8 mouse cellular contexts compared by ENCODE assay signal in the genomic region with DNA sequence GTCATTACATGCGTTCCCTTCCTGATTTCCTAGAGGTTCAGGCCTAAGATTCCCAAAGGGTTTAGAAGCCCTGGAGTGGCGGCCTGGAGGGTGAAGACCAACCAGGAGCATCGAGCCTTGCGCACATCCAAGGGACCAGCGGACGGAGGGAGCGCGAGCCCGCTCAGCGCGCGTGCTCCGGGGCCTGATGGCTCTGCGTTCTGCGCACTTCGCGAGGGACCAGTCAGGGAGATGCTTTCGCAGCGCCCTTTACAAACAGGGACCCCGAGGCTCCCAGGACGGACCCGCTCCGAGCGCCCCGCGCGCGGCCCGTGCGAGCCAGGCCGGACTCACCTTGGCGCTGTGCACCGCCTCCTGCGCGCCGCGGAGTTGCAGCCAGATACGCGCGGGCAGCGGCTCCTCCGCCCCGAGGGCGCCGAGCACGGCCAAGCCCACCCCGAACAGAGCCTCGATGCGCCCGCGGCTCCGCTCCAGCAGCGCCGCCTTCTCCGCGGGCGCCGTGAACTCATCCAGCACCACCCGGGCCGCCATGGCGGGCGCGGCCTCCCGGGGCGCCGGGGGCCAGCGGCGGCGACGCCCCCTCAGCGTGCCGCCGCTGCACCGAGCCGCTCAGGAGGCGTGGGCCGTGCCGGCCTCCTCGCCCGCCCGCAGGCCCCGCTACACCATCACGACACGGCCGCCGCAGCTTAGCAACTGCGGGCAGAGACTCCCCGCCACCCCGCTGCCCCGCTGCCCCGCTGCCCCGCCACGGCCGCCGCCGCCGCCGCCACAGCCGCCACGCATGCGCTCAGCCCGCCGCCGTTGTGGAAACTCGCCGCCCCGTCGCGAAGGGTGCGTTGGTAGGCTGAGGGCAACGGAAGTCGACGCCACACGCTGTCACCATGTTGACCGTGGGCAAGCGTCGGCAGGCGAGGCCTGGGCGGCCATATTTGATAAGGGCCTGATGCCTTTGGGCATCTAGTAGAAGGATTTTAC. TPM values are rescaled to one million over a fixed set of nuclear protein-coding genes. Genes with fewer than 3 reads are reported as not detected.
DNase-seq lines count a peak whose midpoint lies in the region; ATAC-seq and TF ChIP-seq lines count a peak whose summit lies in the region.

A gene (minus strand): TSS at position 770 of the 975 bp plus-strand sequence.

- no peak for TF ChIP-seq EP300 in CH12.LX (IDR thresholded peaks at IDR 0.05; ENCODE audit: low read length)

- 0 out of 4 replicates have a peak, but pooled peaks of 1 of the 2 experiments have one; percentile 2 for TF ChIP-seq CTCF in CH12.LX (conservative IDR thresholded peaks at IDR 0.05 in 1 of 2, IDR thresholded peaks at IDR 0.05 in 1 of 2; ENCODE audit: low read depth in 2 of 2, low read length in 2 of 2)

- peak within 1 kb of the TSS; percentile 12; the same call in 1 of the 2 replicates for H3K4me2 ChIP-seq in CH12.LX (ENCODE audit: insufficient read depth, low read depth, poor library complexity, severe bottlenecking)
- H3K4me2 ChIP-seq in heart, embryonic 15.5 days = peak within 1 kb of the TSS; percentile 84
- peak within 1 kb of the TSS; percentile 83 for H3K4me2 ChIP-seq in liver, embryonic 13.5 days
- H3K4me2 ChIP-seq in stomach, embryonic 14.5 days (replicated peaks; ENCODE audit: low read depth, low read length) = peak within 1 kb of the TSS; percentile 89

- peaks cover 9 to 26% of the 10 kb centered on the region in 2 experiments for H3K36me3 ChIP-seq in CH12.LX (replicated peaks in 1 of 2; ENCODE audit: control insufficient read depth in 1 of 2, insufficient read depth in 1 of 2, low read length in 1 of 2)
- peaks cover 21% of the 10 kb centered on the region for H3K36me3 ChIP-seq in forebrain, embryonic 10.5 days (replicated peaks)
- no peaks in the 10 kb centered on the region for H3K36me3 ChIP-seq in heart, embryonic 15.5 days
- H3K36me3 ChIP-seq in liver, embryonic 13.5 days = peaks cover 3% of the 10 kb centered on the region; the same call in 1 of the 2 replicates
- H3K36me3 ChIP-seq in stomach, embryonic 14.5 days (ENCODE audit: control insufficient read depth, insufficient read depth, low read length) = no peaks in the 10 kb centered on the region

- peak; percentile 88 for DNase-seq in CH12.LX (ENCODE audit: extremely low read depth)
- peak; percentile 70 for DNase-seq in c-Kit-positive CD71-negative TER-119-negative erythroid progenitor cells, embryonic 14.5 days (ENCODE audit: low read depth)
- peak; percentile 92 for DNase-seq in forebrain, embryonic 10.5 days (ENCODE audit: extremely low spot score, low spot score)
- DNase-seq in kidney, postnatal 14 days = peak; percentile 95
- DNase-seq in liver, embryonic 13.5 days = peak; percentile 85
- peak; percentile 85 to 89 for DNase-seq in natural killer cell, adult 2 months (ENCODE audit: low spot score in 2 of 2)

- H3K4me3 ChIP-seq in CH12.LX (replicated peaks in 1 of 3; ENCODE audit: low read depth in 2 of 3, low read length in 2 of 3, poor library complexity in 1 of 3) = peak within 1 kb of the TSS; percentile 84 to 94 (median 90)
- peak within 1 kb of the TSS; percentile 94 for H3K4me3 ChIP-seq in forebrain, embryonic 10.5 days
- H3K4me3 ChIP-seq in heart, embryonic 15.5 days = peak within 1 kb of the TSS; percentile 83
- peak within 1 kb of the TSS; percentile 92 for H3K4me3 ChIP-seq in liver, embryonic 13.5 days (replicated peaks)
- H3K4me3 ChIP-seq in stomach, embryonic 14.5 days (ENCODE audit: low read depth, low read length) = peak within 1 kb of the TSS; percentile 91

- no peaks in the 10 kb centered on the region for H3K27me3 ChIP-seq in CH12.LX (replicated peaks)
- no peaks in the 10 kb centered on the region for H3K27me3 ChIP-seq in forebrain, embryonic 10.5 days (ENCODE audit: poor library complexity, severe bottlenecking)
- no peaks in the 10 kb centered on the region for H3K27me3 ChIP-seq in heart, embryonic 15.5 days
- H3K27me3 ChIP-seq in liver, embryonic 13.5 days = no peaks in the 10 kb centered on the region
- H3K27me3 ChIP-seq in stomach, embryonic 14.5 days (ENCODE audit: control insufficient read depth, insufficient read depth, low read length) = no peaks in the 10 kb centered on the region

- no peak for TF ChIP-seq RAD21 in CH12.LX (IDR thresholded peaks at IDR 0.05; ENCODE audit: low read depth, low read length)

- H3K9me3 ChIP-seq in CH12.LX (replicated peaks; ENCODE audit: low read length) = no peaks in the 10 kb centered on the region
- no peaks in the 10 kb centered on the region for H3K9me3 ChIP-seq in forebrain, embryonic 10.5 days
- no peaks in the 10 kb centered on the region for H3K9me3 ChIP-seq in heart, embryonic 15.5 days (replicated peaks)
- H3K9me3 ChIP-seq in liver, embryonic 13.5 days (replicated peaks) = no peaks in the 10 kb centered on the region
- H3K9me3 ChIP-seq in stomach, embryonic 14.5 days (ENCODE audit: control insufficient read depth, low read depth, low read length) = no peaks in the 10 kb centered on the region

- peak within 1 kb of the TSS; percentile 50; the same call in 1 of the 2 replicates for H3K27ac ChIP-seq in CH12.LX (ENCODE audit: insufficient read depth, low read depth)
- peak within 1 kb of the TSS; percentile 97 for H3K27ac ChIP-seq in forebrain, embryonic 10.5 days
- peak within 1 kb of the TSS; percentile 95 for H3K27ac ChIP-seq in heart, embryonic 15.5 days
- peak within 1 kb of the TSS; percentile 83 for H3K27ac ChIP-seq in liver, embryonic 13.5 days
- H3K27ac ChIP-seq in stomach, embryonic 14.5 days (ENCODE audit: low read length) = peak within 1 kb of the TSS; percentile 90

- WGBS in forebrain, embryonic 10.5 days = under 1% methylated on average over 118 of the region's 119 CpGs
- under 1% methylated on average over 101 of the region's 119 CpGs for WGBS in heart, embryonic 15.5 days
- under 1% methylated on average over 112 of the region's 119 CpGs for WGBS in liver, embryonic 13.5 days (ENCODE audit: insufficient replicate concordance)
- WGBS in stomach, embryonic 14.5 days = under 1% methylated on average over 118 of the region's 119 CpGs

- in situ Hi-C loops in CH12.LX (cut with MboI; ENCODE audit: low pct_ligation_motif_present, low pct_unique_long_range_greater_than_20kb, low sequenced_read_pairs) = no loop called here

- peak within 1 kb of the TSS; percentile 69 for H3K9ac ChIP-seq in CH12.LX (ENCODE audit: insufficient read depth, low read depth)
- H3K9ac ChIP-seq in heart, embryonic 15.5 days = peak within 1 kb of the TSS; percentile 96
- peak within 1 kb of the TSS; percentile 83 for H3K9ac ChIP-seq in liver, embryonic 13.5 days
- peak within 1 kb of the TSS; percentile 78 for H3K9ac ChIP-seq in stomach, embryonic 14.5 days (replicated peaks; ENCODE audit: low read depth, low read length)

- H3K4me1 ChIP-seq in CH12.LX (ENCODE audit: control insufficient read depth in 1 of 2, insufficient read depth in 2 of 2) = peaks cover 14 to 56% of the 10 kb centered on the region in 2 experiments
- H3K4me1 ChIP-seq in forebrain, embryonic 10.5 days = peaks cover 34% of the 10 kb centered on the region
- peaks cover 34% of the 10 kb centered on the region for H3K4me1 ChIP-seq in heart, embryonic 15.5 days (replicated peaks)
- peaks cover 50% of the 10 kb centered on the region for H3K4me1 ChIP-seq in liver, embryonic 13.5 days (replicated peaks)
- H3K4me1 ChIP-seq in stomach, embryonic 14.5 days (ENCODE audit: control insufficient read depth, insufficient read depth, low read length) = peaks cover 19% of the 10 kb centered on the region; the same call in 1 of the 2 replicates

- TF ChIP-seq POLR2A in CH12.LX (IDR thresholded peaks at IDR 0.05; ENCODE audit: low read depth, low read length) = peak; percentile 42; the same call in 1 of the 2 replicates

- peaks cover 43% of the 10 kb centered on the region for H3K79me2 ChIP-seq in CH12.LX (replicated peaks; ENCODE audit: control insufficient read depth, extremely low read depth, insufficient read depth, poor library complexity, severe bottlenecking)

- dilution Hi-C loops in CH12.LX (cut with MboI; ENCODE audit: extremely low pct_ligation_motif_present, extremely low pct_unique_long_range_greater_than_20kb, low sequenced_read_pairs) = no loop called here

- ATAC-seq in heart, embryonic 15.5 days (replicated peaks; ENCODE audit: insufficient number of reproducible peaks, insufficient read depth, low FRiP score, low read depth) = peak; percentile 87
- ATAC-seq in liver, embryonic 13.5 days (ENCODE audit: low read depth) = peak; percentile 89
- peak; percentile 91 for ATAC-seq in stomach, embryonic 14.5 days (ENCODE audit: insufficient number of reproducible peaks, insufficient read depth, low FRiP score, low read depth)

TF ChIP-seq in CH12.LX, 34 proteins besides CTCF, POLR2A, EP300 and RAD21 (continues in another document):
- TF ChIP-seq NRF1 (IDR thresholded peaks at IDR 0.05; ENCODE audit: low read depth, low read length) (peak; percentile 89), JUN (IDR thresholded peaks at IDR 0.05; ENCODE audit: insufficient read depth, low read depth, low read length) (no peak), PAX5 (IDR thresholded peaks at IDR 0.05; ENCODE audit: low read length) (no peak), TBP (conservative IDR thresholded peaks at IDR 0.05; ENCODE audit: low read depth, low read length) (0 out of 2 replicates have a peak, but pooled peaks have one; percentile 22), HCFC1 (IDR thresholded peaks at IDR 0.05; ENCODE audit: low read depth, low read length) (peak; percentile 96), ZMIZ1 (IDR thresholded peaks at IDR 0.05; ENCODE audit: low read depth, low read length) (no peak; the same call in 1 of the 2 replicates), ZC3H11A (IDR thresholded peaks at IDR 0.05; ENCODE audit: low read depth, low read length) (no peak), RCOR1 (conservative IDR thresholded peaks at IDR 0.05; ENCODE audit: low read depth, low read length) (peak; percentile 96), MYC (IDR thresholded peaks at IDR 0.05; ENCODE audit: low read depth, low read length) (no peak), E2F4 (IDR thresholded peaks at IDR 0.05; ENCODE audit: insufficient replicate concordance, low read depth, low read length) (no peak), MEF2A (IDR thresholded peaks at IDR 0.05; ENCODE audit: borderline replicate concordance, low read depth, low read length) (0 out of 2 replicates have a peak, but pooled peaks have one; percentile 16), MAX (IDR thresholded peaks at IDR 0.05; ENCODE audit: low read length) (no peak), NELFE (IDR thresholded peaks at IDR 0.05; ENCODE audit: low read depth, low read length) (no peak), ELF1 (IDR thresholded peaks at IDR 0.05; ENCODE audit: low read depth, low read length) (peak; percentile 67)

RNA-seq across cellular contexts. Expression of the gene that starts here (rescaled TPM):
- total RNA-seq in CH12.LX (2012; rRNA removed) = 12.8 and 12.9 TPM in 2 replicates
- total RNA-seq in CH12.LX (2014; rRNA removed) = 12.2 and 12.3 TPM in 2 replicates
- 14.0 and 15.6 TPM in 2 replicates for polyA plus RNA-seq in CH12.LX (2012; ENCODE audit: insufficient read length, low read depth)
- polyA plus RNA-seq in forebrain, embryonic 10.5 days (2016; fragmentation: Nextera tagmentation; extraction: Ambion mirVana) = 9.5 and 10.6 TPM in 2 replicates
- 5.5 and 6.7 TPM in 2 replicates for polyA plus RNA-seq in heart, embryonic 15.5 days (2015; fragmentation: Nextera tagmentation; extraction: Ambion mirVana)
- 2.8 and 3.0 TPM in 2 replicates for polyA plus RNA-seq in liver, embryonic 13.5 days (2015; fragmentation: Nextera tagmentation; extraction: Ambion mirVana)
- 13.1 and 13.3 TPM in 2 replicates for polyA plus RNA-seq in stomach, embryonic 14.5 days (2014; fragmentation: Nextera tagmentation; extraction: Ambion mirVana)

Comparison
In these comparisons a context has a peak if more than half of its experiments do, and no peak if none do; other contexts are left out.
1. Peak in every context shown above with its lines: DNase-seq, ATAC-seq, H3K4me3 ChIP-seq and H3K27ac ChIP-seq.
2. H3K4me2 ChIP-seq: peak in every context shown above with its lines; median percentile 89 in stomach, embryonic 14.5 days; 84 in heart, embryonic 15.5 days; 83 in liver, embryonic 13.5 days; 12 in CH12.LX.